11 mouse cellular contexts compared by ENCODE assay signal in genomic region chr8:61341587-61342441, GRCm38 (mm10).
A peak's percentile ranks its signal among the peaks of the same experiment; 100 is the strongest.
DNase-seq lines count a peak whose midpoint lies in the region; ATAC-seq lines count a peak whose summit lies in the region.
"Had no signal": no experiment of that assay in that cellular context is flagged by ENCODE, and none has a peak within 500 bp of the region (broad histone marks: within the 10 kb centered on the region; RNA-seq: fewer than 3 reads in every experiment).

No protein-coding gene starts in this region.

- no peaks in the 10 kb centered on the region for H3K27me3 ChIP-seq in embryonic facial prominence, embryonic 12.5 days
- H3K27me3 ChIP-seq in embryonic facial prominence, embryonic 10.5 days (replicated peaks; ENCODE audit: low read depth, poor library complexity, severe bottlenecking), result no peaks in the 10 kb centered on the region
- no peaks in the 10 kb centered on the region for H3K27me3 ChIP-seq in limb, embryonic 13.5 days
- no peaks in the 10 kb centered on the region for H3K27me3 ChIP-seq in limb, embryonic 10.5 days (ENCODE audit: low read depth, poor library complexity, severe bottlenecking)
- no peaks in the 10 kb centered on the region for H3K27me3 ChIP-seq in forebrain, embryonic 13.5 days

- H3K4me1 ChIP-seq in embryonic facial prominence, embryonic 12.5 days, result peaks cover 8% of the 10 kb centered on the region; the same call in 1 of the 2 replicates
- peaks cover 32% of the 10 kb centered on the region for H3K4me1 ChIP-seq in embryonic facial prominence, embryonic 10.5 days
- H3K4me1 ChIP-seq in limb, embryonic 13.5 days, result peaks cover 33% of the 10 kb centered on the region
- H3K4me1 ChIP-seq in limb, embryonic 10.5 days, result peaks cover 11% of the 10 kb centered on the region
- H3K4me1 ChIP-seq in forebrain, embryonic 13.5 days, result no peaks in the 10 kb centered on the region

- no peak overlapping the region for H3K4me3 ChIP-seq in embryonic facial prominence, embryonic 12.5 days
- no peak overlapping the region for H3K4me3 ChIP-seq in embryonic facial prominence, embryonic 10.5 days
- no peak overlapping the region for H3K4me3 ChIP-seq in limb, embryonic 13.5 days
- H3K4me3 ChIP-seq in limb, embryonic 10.5 days, result no peak overlapping the region
- no peak overlapping the region for H3K4me3 ChIP-seq in forebrain, embryonic 13.5 days

- H3K36me3 ChIP-seq in embryonic facial prominence, embryonic 12.5 days, result 0 out of 2 replicates have a peak, but pooled peaks cover 6% of the 10 kb centered on the region
- peaks cover 16% of the 10 kb centered on the region for H3K36me3 ChIP-seq in embryonic facial prominence, embryonic 10.5 days (replicated peaks)
- no peaks in the 10 kb centered on the region for H3K36me3 ChIP-seq in limb, embryonic 13.5 days
- no peaks in the 10 kb centered on the region for H3K36me3 ChIP-seq in limb, embryonic 10.5 days
- H3K36me3 ChIP-seq in forebrain, embryonic 13.5 days (ENCODE audit: poor library complexity, severe bottlenecking), result peaks cover 9% of the 10 kb centered on the region; the same call in 1 of the 2 replicates

- no peaks in the 10 kb centered on the region for H3K9me3 ChIP-seq in embryonic facial prominence, embryonic 12.5 days
- no peaks in the 10 kb centered on the region for H3K9me3 ChIP-seq in embryonic facial prominence, embryonic 10.5 days
- H3K9me3 ChIP-seq in limb, embryonic 13.5 days, result no peaks in the 10 kb centered on the region
- no peaks in the 10 kb centered on the region for H3K9me3 ChIP-seq in limb, embryonic 10.5 days (replicated peaks)
- no peaks in the 10 kb centered on the region for H3K9me3 ChIP-seq in forebrain, embryonic 13.5 days (replicated peaks)

- no peak overlapping the region for H3K9ac ChIP-seq in embryonic facial prominence, embryonic 12.5 days
- H3K9ac ChIP-seq in limb, embryonic 13.5 days, result no peak overlapping the region
- H3K9ac ChIP-seq in forebrain, embryonic 13.5 days, result no peak overlapping the region

- ATAC-seq in embryonic facial prominence, embryonic 12.5 days (ENCODE audit: insufficient number of reproducible peaks, insufficient read depth, low FRiP score, low TSS enrichment), result 0 out of 2 replicates have a peak, but pooled peaks have one; percentile 64
- ATAC-seq in limb, embryonic 13.5 days (ENCODE audit: low FRiP score, low read depth), result peak; percentile 15; the same call in 1 of the 2 replicates
- no peak for ATAC-seq in forebrain, embryonic 13.5 days

- 71% methylated on average over 12 of the region's 12 CpGs for WGBS in embryonic facial prominence, embryonic 12.5 days
- WGBS in embryonic facial prominence, embryonic 10.5 days, result 73% methylated on average over 12 of the region's 12 CpGs
- 74% methylated on average over 12 of the region's 12 CpGs for WGBS in limb, embryonic 13.5 days
- WGBS in limb, embryonic 10.5 days, result 84% methylated on average over 12 of the region's 12 CpGs
- WGBS in forebrain, embryonic 13.5 days, result 71% methylated on average over 12 of the region's 12 CpGs

- no peak overlapping the region for H3K27ac ChIP-seq in embryonic facial prominence, embryonic 12.5 days
- no peak overlapping the region for H3K27ac ChIP-seq in embryonic facial prominence, embryonic 10.5 days (replicated peaks)
- no peak overlapping the region for H3K27ac ChIP-seq in limb, embryonic 13.5 days
- no peak overlapping the region for H3K27ac ChIP-seq in limb, embryonic 10.5 days
- H3K27ac ChIP-seq in forebrain, embryonic 13.5 days, result no peak overlapping the region

- DNase-seq in embryonic facial prominence, embryonic 10.5 days (ENCODE audit: low spot score), result no peak
- no peak for DNase-seq in limb, embryonic 10.5 days (ENCODE audit: low spot score)
- DNase-seq in fat pad, adult 2 months (ENCODE audit: extremely low read depth, low read depth, low spot score), result peak; percentile 98
- peak; percentile 43 for DNase-seq in retina, embryonic 14.5 days (ENCODE audit: low spot score)
- no peak for DNase-seq in spleen, postnatal 4 days (ENCODE audit: low spot score in 2 of 2)
- DNase-seq: adrenal gland, postnatal 36 days; liver; thymus, postnatal 25 days had no signal

- H3K4me2 ChIP-seq in embryonic facial prominence, embryonic 12.5 days (replicated peaks), result no peak overlapping the region
- H3K4me2 ChIP-seq in limb, embryonic 13.5 days (replicated peaks), result no peak overlapping the region
- no peak overlapping the region for H3K4me2 ChIP-seq in forebrain, embryonic 13.5 days

Comparison
In these comparisons a context has a peak if more than half of its experiments do, and no peak if none do; other contexts are left out.
1. DNase-seq: peak in fat pad, adult 2 months (single experiment) and retina, embryonic 14.5 days (single experiment); none in embryonic facial prominence, embryonic 10.5 days (single experiment), limb, embryonic 10.5 days (single experiment) and spleen, postnatal 4 days (0 of 2).